Mouse (Mus musculus) embryo, embryonic 9.5 days (tissue): ENCODE measurements around the gene Neu3.
A peak's percentile ranks its signal among the peaks of the same experiment; 100 is the strongest.
"Not testable (repeated sequence)": the region's sequence is repeated elsewhere in the genome, so short reads cannot be mapped to it uniquely, and the experiment has no call there.

Experiments
- DNase-seq: peaks from one replicate; pipeline ENCODE4 v3.0.0-alpha.2; 2017; ENCODE audit errors: extremely low spot score

Neu3 gene

GRCm38 (mm10) chr7:99834314-99834853 is 6.2 kb upstream of the Neu3 start:
- no peak for DNase-seq

DNA sequence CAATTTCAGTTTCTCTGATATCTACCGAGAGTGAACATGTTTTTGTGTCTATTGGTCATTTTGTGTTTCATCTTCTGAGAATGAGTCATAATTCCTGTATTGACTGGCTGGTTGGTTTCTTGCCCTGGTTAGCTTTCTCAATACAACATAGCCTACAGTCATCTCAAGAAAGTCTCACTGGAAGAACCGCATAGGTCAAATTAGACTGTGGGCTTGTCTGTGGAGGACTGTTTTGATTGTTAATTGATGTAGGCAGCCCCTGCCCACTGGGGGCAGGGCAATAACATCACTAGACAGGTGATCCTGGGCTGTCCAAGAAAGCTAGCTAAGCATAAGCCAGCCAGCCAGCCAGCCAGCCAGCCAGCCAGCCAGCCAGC is 5.6 kb upstream of the Neu3 start:
- no peak for DNase-seq

- no peak for DNase-seq
These were observed 5.1 kb upstream of the Neu3 start for GRCm38 (mm10) chr7:99833115-99833845.

GRCm38 (mm10) chr7:99826096-99826495 is 2.1 kb downstream of the Neu3 start:
- no peak for DNase-seq

DNA sequence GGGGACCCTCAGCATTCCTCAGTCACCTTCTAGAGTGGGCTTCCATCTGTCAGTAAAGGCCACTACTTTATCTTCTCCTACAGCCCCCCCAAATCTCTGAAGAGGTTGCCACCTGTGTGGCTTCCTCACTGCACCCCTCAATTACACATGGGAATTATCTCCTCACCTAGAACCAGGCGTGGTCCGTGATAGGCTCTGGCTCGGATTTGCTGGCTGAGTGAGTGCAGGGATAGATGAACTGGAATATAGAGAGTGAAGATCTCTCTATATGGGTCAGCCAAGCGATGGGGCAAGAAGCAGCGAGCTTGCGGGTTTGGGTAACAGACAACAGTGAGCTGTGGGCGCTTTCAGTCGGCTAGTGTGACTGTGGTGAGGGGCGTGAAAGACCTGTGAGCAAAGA is 2.7 kb downstream of the Neu3 start:
- no peak for DNase-seq

DNA sequence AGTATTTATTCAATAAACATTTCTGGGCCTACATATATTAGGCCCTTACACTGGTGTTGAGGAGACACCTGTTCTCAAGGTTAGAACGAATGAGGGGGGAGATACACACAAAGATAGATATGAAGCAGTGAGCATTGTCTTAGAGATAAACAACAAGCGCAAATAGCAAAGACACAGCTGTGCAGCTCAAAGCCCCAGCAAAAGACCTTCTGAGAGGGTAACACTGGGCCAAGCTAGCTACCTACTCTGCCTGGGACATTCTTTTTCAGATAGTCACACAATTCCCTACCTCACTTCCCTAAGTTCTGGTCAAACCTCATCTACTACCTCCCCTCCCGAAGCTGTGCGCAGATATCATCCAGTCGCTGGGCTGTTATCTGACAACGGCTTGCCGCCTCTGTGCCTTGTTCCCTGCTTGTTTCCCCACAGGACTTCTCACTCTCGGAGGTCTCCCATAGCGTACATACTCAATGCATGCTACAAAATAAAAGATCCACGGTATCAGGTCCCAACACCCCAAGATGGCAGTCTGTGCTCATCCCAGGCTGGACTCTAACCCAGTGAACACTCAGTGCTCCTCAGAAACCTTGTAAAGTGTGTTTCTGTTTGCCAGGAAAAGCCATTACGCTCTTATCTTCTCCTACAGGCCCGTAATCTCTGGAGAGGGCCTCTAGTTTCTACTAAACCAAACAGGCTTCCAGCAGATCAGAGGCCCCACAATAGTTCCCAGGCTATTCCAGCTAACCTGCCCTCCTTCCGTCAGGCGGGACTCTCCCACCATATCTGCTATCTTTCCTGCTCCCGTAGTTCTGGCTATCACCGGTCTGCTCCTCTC is 3.4 kb downstream of the Neu3 start:
- DNase-seq: no peak

- DNase-seq: no peak
These were observed 5.1 kb downstream of the Neu3 start for GRCm38 (mm10) chr7:99823045-99823663.

GRCm38 (mm10) chr7:99822426-99822825 is 5.8 kb downstream of the Neu3 start:
- no peak for DNase-seq

DNA sequence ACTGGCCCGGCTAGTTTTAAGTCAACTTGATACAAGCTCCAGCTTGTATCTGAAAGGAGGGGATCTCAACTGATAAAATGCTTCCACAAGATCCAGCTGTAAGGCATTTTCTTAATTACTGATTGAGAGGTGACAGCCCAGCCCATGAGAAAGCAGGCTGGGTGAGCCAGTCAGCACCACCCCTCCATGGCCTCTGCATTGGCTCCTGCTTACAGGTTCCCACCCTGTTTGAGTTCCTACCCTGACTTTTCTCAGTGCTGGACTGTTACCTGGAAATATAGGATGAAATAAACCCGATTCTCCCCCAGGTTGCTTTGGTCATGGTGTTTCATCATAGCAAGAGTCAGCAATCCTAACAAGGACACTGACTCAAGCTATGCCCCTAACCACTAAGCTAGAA is 6.3 kb downstream of the Neu3 start:
- no peak for DNase-seq

DNA sequence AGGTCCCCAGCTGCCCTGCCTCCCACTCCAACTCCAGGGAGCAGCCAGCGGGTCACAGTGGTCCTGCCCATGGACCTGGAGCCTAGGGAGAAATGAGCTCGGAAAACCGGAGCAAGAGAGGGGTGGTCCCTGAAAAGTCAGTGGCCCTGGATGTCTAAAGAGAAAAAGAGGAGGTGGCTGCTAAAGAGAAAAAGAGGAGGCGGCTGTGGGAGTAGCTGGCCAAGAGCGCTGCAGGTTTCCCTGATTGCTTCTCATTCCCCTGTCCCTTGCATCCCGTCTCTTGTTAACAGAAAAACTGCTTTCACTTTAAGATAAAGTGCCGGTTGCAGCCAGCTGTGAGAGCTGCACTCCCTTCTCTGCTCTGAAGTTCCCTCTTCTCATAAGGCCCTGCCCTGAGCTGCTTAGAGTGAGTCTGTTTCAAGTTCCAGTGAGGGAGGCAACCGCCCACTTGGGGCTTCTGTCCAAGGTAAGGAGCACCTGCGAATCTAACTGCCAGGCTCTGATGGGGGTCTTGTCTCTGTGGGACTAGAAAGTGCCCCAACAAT is 10.0 kb downstream of the Neu3 start:
- not testable (repeated sequence) for DNase-seq

DNA sequence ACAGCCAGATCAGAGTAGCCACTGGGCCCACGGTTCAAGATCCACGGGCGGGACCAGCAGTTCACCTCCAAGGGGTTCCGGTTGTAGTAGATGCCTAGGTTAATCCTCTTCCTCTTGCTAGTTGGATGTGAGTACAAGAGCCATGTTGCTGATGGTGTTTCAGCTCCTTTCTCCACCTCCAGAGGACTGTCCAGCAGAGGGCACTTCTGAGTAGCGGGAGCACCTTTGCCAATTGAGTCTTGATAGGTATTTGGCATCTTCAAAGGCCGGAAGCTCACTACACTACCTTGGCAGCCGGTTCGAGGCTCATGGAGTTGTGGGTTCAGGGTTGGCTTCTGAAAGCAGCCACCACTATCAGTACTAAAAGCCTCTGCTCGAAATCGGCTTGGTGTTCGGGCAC is 14.8 kb downstream of the Neu3 start:
- no peak for DNase-seq

DNA sequence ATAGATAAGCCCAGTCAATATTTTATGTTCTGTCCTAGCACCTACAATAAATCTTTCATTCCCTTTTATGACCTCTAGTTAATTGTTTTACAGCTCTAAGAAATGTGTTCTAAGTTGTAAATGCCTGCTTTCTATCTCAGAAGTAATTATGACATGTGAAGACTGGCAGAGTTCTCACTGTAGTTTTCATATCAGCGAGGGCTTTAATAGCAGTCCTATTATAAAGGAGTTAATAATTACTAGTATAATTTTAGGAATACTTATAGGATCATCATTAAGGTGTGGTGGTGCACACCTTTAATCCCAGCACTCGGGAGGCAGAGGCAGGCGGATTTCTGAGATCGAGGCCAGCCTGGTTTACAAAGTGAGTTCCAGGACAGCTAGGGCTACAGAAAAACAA is 16.6 kb downstream of the Neu3 start:
- no peak for DNase-seq

- DNase-seq: no peak
These were observed 17.4 kb downstream of the Neu3 start for GRCm38 (mm10) chr7:99810814-99811213.

DNA sequence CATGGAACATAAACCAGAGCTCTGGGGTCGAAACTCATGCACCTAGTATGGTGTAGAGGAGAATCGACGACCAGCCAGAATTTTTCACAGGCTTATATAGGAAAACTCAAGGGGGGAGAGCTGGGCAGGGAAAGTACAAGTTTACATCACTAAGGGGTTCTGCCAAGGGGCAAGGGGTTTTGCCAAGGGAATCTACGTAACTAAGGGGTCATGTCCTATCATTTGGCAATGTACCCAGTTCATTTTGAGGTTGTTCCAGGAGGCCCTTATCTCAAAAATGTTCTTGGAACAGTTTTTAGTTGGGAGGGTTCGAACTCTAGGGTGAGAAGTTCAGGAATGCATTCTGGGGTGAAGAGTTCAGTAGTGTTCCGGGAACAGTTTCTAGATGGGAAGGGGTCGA is 21.2 kb downstream of the Neu3 start:
- DNase-seq: not testable (repeated sequence)

DNA sequence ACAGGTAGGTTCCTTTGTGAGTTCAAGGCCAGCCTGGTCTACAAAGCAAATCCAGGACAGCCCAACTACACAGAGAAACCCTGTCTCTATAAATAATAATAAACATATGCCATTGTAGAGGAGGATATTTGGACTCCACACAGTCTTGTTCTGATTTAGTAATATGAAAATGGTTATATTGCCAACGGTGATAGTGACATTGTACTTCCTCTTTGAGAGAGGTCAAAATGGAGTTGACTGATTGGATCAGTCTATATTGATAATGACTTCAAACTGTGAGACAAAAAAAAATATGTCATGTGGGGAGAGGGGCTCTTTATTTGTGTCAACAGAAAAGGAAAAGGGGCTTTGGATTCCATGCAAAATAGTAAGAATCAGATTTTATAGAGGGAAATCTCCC is 22.9 kb downstream of the Neu3 start:
- DNase-seq: no peak

DNA sequence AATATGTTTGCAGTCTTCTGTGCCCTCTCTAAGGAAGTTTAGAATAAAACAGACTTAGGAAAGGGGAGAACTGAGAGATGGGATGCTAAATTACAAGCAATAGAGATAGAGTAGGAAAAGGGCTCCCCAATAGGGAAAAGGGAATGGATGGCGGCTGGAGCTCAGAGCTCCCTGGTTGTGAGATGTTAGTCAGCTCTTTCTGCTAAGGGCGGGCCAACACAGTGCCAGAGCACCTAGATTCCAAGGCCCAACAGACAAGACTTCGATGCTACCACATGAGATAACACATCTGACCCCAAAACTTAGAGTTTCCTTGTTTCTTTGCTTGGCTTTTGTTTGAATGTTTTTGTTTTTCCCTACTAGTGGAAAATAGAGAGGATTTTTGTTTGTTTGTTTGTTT is 24.2 kb downstream of the Neu3 start:
- not testable (repeated sequence) for DNase-seq

DNA sequence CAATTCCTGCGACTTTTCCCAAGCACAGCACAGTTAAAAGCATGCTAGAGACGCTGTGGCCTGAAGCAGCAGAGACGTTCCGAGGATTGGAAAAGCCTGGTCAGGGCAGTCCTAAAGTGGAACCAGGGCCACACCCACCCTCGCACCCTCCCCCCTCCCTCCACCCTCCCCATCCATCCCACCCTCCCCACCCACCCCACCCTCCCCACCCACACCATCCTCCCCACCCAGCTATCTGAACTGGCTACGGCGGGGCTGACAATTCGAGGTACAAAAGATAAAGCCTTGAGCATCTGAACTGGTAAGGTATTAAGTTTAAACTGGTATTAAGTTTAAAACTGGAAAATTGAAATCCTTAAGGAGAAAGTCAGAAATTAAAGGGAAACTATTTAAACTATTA is 24.7 kb downstream of the Neu3 start:
- DNase-seq: no peak

DNA sequence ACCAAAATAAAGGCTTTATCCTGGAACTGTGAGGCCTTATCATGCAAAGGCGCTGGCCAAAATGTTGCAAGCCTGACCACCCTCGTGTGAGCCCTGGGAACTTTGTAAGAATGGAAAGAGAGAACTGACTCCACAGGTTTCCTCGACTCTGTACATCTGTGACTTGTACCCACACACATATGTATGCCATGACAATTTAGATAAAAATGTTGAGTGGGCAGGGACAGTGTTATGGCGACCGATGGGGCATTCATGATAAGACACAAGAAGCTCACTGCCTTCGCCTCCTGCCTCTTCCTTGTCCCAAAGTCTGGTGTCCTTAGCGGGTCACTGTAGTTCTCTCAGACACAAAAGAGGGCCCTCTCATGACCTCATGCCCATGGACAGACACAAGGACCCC is 29.1 kb downstream of the Neu3 start:
- DNase-seq: no peak

- DNase-seq: peak; percentile 74
These were observed 30.1 kb downstream of the Neu3 start for GRCm38 (mm10) chr7:99797911-99798647.

DNA sequence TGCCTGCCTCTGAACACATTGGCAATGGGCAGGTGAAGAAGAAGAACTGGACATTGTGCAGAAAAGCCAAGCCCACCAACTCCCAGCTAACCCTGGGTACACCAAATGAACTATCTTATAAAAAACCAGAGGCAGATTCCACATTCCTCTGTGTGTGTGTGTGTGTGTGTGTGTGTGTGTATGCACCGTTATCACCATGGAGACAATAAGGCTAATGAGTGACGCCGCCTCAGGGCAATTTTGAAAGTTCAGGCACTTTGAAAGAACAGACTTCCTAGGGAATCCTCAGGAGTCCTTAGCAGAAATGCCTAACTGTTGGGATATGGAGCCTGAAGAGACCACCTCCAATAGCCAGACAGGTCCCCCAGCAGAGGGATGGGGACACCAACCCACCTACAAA is 31.0 kb downstream of the Neu3 start:
- DNase-seq: no peak

GRCm38 (mm10) chr7:99796471-99796870 is 31.7 kb downstream of the Neu3 start:
- DNase-seq: no peak
